Mouse (Mus musculus) heart, embryonic 14.5 days (tissue): ENCODE data around the gene Gm3636. TPM values are rescaled to one million over a fixed set of nuclear protein-coding genes. Genes with fewer than 3 reads are reported as not detected.
"Not testable (repeated sequence)": the region's sequence is repeated elsewhere in the genome, so short reads cannot be mapped to it uniquely, and the experiment has no call there.

ENCODE experiments used
- ATAC-seq: fragments of 200-750 bp; cut with Nextera tagmentation; 2 replicates; pipeline ENCODE4 v1.8.0; 2017; ENCODE audit warnings: low read depth, moderate TSS enrichment; ENCODE audit not compliant: insufficient number of reproducible peaks, insufficient read depth, low FRiP score
- H3K27ac ChIP-seq, 2 experiments: fragments of 200-500 bp in 1 of 2; fragments of 300-500 bp in 1 of 2; sonication (generic) in 1 of 2; replicated peaks in 1 of 2; 2 replicates each; pipeline ENCODE4 v1.5.1; 2012 to 2014; ENCODE audit warnings: low read depth in 2 of 2, low read length in 2 of 2, control low read depth in 1 of 2, mild to moderate bottlenecking in 1 of 2, mixed read lengths in 1 of 2; ENCODE audit not compliant: control insufficient read depth in 1 of 2, insufficient read depth in 1 of 2
- H3K27me3 ChIP-seq: fragments of 300-500 bp; sonication (generic); 2 replicates; pipeline ENCODE4 v1.6.1; 2014; ENCODE audit warnings: mild to moderate bottlenecking, low read length, control low read depth; ENCODE audit not compliant: control insufficient read depth, insufficient read depth
- H3K36me3 ChIP-seq: fragments of 300-500 bp; sonication (generic); 2 replicates; pipeline ENCODE4 v1.6.1; 2014; ENCODE audit warnings: mild to moderate bottlenecking, control low read depth, low read length, mixed read lengths; ENCODE audit not compliant: control insufficient read depth, insufficient read depth
- H3K4me1 ChIP-seq, 2 experiments: fragments of 200-500 bp in 1 of 2; fragments of 300-500 bp in 1 of 2; sonication (generic) in 1 of 2; 2 replicates each; pipeline ENCODE4 v1.6.1; 2012 to 2014; ENCODE audit warnings: low read length in 2 of 2, control low read depth in 1 of 2, mixed read lengths in 1 of 2; ENCODE audit not compliant: control insufficient read depth in 2 of 2, insufficient read depth in 2 of 2
- H3K4me2 ChIP-seq: fragments of 300-500 bp; sonication (generic); 2 replicates; pipeline ENCODE4 v1.6.1; 2014; ENCODE audit warnings: mild to moderate bottlenecking, low read length
- H3K4me3 ChIP-seq, 2 experiments: fragments of 200-500 bp in 1 of 2; fragments of 300-500 bp in 1 of 2; sonication (generic) in 1 of 2; 2 replicates each; pipeline ENCODE4 v1.5.1; 2012 to 2014; ENCODE audit warnings: low read length in 2 of 2, mild to moderate bottlenecking in 2 of 2, control low read depth in 1 of 2, low read depth in 1 of 2, moderate library complexity in 1 of 2; ENCODE audit not compliant: control insufficient read depth in 1 of 2, insufficient read depth in 1 of 2
- H3K9ac ChIP-seq: fragments of 300-500 bp; sonication (generic); 2 replicates; pipeline ENCODE4 v1.6.1; 2014; ENCODE audit warnings: mild to moderate bottlenecking, low read length
- H3K9me3 ChIP-seq: fragments of 300-500 bp; sonication (generic); 2 replicates; pipeline ENCODE4 v1.6.1; 2016; ENCODE audit warnings: low read length, control low read depth; ENCODE audit not compliant: control insufficient read depth
- WGBS: fragments of 180-500 bp; shearing (Covaris S2); extraction: QIAGEN DNeasy Blood & Tissue Kit; methylation state at CpG from one replicate; pipeline ENCODE4 v1.1.7; 2014; 5-methylcytosine and 5-hydroxymethylcytosine counted together
- polyA plus RNA-seq: library from polyadenylated mRNA; unstranded; fragments of >200 nt; fragmentation: Nextera tagmentation; extraction: Ambion mirVana; gene quantifications from 2 replicates; pipeline ENCODE4 v1.2.1, GENCODE M21; 2014

The Gm3636 gene
- polyA plus RNA-seq, result 8.3 and 13.3 TPM in 2 replicates

- no CpG with 5 or more reads among the region's 2 CpGs for WGBS
- not testable (repeated sequence) for ATAC-seq, H3K36me3 ChIP-seq
Observed at GRCm38 (mm10) chr14:6742232-6742631, at the start of gene Gm3636. TSS of gene Gm3636 (minus strand) at chr14:6742332.

GRCm38 (mm10) chr14:6774311-6774710, 32.2 kb upstream of the Gm3636 start, which contains the start of gene Gm8362:
TSS of gene Gm8362 (minus strand) at chr14:6774411.
- H3K27me3 ChIP-seq, H3K4me2 ChIP-seq, H3K9ac ChIP-seq, H3K4me1 ChIP-seq, H3K9me3 ChIP-seq, H3K4me3 ChIP-seq, H3K36me3 ChIP-seq, ATAC-seq, H3K27ac ChIP-seq: not testable (repeated sequence)
- WGBS, result no CpG with 5 or more reads among the region's 1 CpGs

More at GRCm38 (mm10) chr14:6742232-6742631, at the start of gene Gm3636:
- not testable (repeated sequence) for H3K27me3 ChIP-seq, H3K9ac ChIP-seq, H3K27ac ChIP-seq, H3K4me3 ChIP-seq, H3K4me1 ChIP-seq, H3K4me2 ChIP-seq, H3K9me3 ChIP-seq

GRCm38 (mm10) chr14:6757231-6757536, 15.1 kb upstream of the Gm3636 start:
- not testable (repeated sequence) for H3K36me3 ChIP-seq, H3K27ac ChIP-seq, H3K27me3 ChIP-seq, H3K4me1 ChIP-seq, ATAC-seq, H3K9ac ChIP-seq, H3K9me3 ChIP-seq
- peak overlapping the region in 1 of 2 experiments; percentile 39; a peak in 3 of 4 replicates for H3K4me3 ChIP-seq
- 0% methylated on average over 1 of the region's 13 CpGs for WGBS
- H3K4me2 ChIP-seq, result peak overlapping the region; percentile 50; the same call in 1 of the 2 replicates

- Histone ChIP-seq H3K9ac (peak overlapping the region; percentile 56), H3K4me3 (peak overlapping the region; percentile 39 to 54), H3K4me2 (peak overlapping the region; percentile 50)
- not testable (repeated sequence) for H3K9me3 ChIP-seq, H3K4me1 ChIP-seq, H3K27ac ChIP-seq, ATAC-seq, H3K27me3 ChIP-seq, H3K36me3 ChIP-seq
- 0% methylated on average over 33 of the region's 67 CpGs for WGBS
Observed at GRCm38 (mm10) chr14:6756384-6757230, 14.5 kb upstream of the Gm3636 start.

GRCm38 (mm10) chr14:6720151-6720550, 22.0 kb downstream of the Gm3636 start, which contains the start of gene Gm8050:
TSS of gene Gm8050 (minus strand) at chr14:6720251.
- WGBS, result no CpG with 5 or more reads among the region's 2 CpGs
- not testable (repeated sequence) for H3K27ac ChIP-seq, H3K4me1 ChIP-seq, H3K36me3 ChIP-seq, H3K4me3 ChIP-seq, H3K27me3 ChIP-seq, H3K9me3 ChIP-seq, H3K4me2 ChIP-seq, ATAC-seq, H3K9ac ChIP-seq

Other genes starting within 250 kb of the Gm3636 start
- gene Gm8356, start 205.0 kb downstream of the Gm3636 start, polyA plus RNA-seq, result not detected in 2 replicates
- gene Gm3629, start 151.7 kb downstream of the Gm3636 start, polyA plus RNA-seq, result 0.77 and 1.3 TPM in 2 replicates
- gene Gm3460, start 119.9 kb downstream of the Gm3636 start, polyA plus RNA-seq, result not detected in 2 replicates
- not detected in 2 replicates for gene Gm10251, start 58.2 kb downstream of the Gm3636 start, polyA plus RNA-seq
- not detected in 2 replicates for gene Gm8050, start 22.1 kb downstream of the Gm3636 start, polyA plus RNA-seq
- not detected in 2 replicates for gene Gm8362, start 32.1 kb upstream of the Gm3636 start, polyA plus RNA-seq
- not detected in 2 replicates for gene Gm3642, start 98.0 kb upstream of the Gm3636 start, polyA plus RNA-seq
- 0.75 and 1.9 TPM in 2 replicates for gene Gm3667, start 147.6 kb upstream of the Gm3636 start, polyA plus RNA-seq
- gene Gm6356, start 231.5 kb upstream of the Gm3636 start, polyA plus RNA-seq, result not detected in 2 replicates